Mouse (Mus musculus): ENCODE measurements around the gene Teddm2.

- TF ChIP-seq CTCF (IDR thresholded peaks at IDR 0.05; ENCODE audit: low read depth) = no peak
- TF ChIP-seq EP300 (IDR thresholded peaks at IDR 0.05; ENCODE audit: low read depth) = no peak
Measured at GRCm38 (mm10) chr1:153891442-153891841, 8.6 kb downstream of the Teddm2 start, which contains the start of gene Teddm1a.

Measured in heart, postnatal 0 days (tissue).